Mouse (Mus musculus) right cerebral cortex, postnatal 25 days (tissue): ENCODE measurements around the gene Hus1b.

ENCODE experiments used
- DNase-seq: peaks from one replicate; pipeline ENCODE4 v3.0.0; 2022

Gene Hus1b

DNA sequence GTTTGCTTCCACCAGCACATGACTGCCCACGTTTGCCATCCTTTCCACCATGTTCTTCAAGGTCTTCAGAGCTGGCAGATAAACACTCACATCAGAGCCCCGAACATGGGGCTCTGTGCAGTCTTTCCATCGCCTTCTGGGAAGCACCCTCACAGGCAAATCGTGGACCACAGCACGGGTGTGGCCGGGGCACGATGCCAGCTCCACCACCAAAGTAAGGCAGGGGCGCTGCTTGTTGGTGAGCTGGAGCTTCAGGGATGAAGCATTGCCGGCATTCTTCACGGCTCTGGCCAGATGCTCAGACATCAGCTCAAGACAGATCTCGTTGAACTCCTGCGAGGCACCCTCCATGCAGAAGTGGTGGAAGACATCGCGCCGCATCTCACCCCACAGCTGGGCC is 430 bp downstream of the Hus1b start:
- no peak for DNase-seq

DNA sequence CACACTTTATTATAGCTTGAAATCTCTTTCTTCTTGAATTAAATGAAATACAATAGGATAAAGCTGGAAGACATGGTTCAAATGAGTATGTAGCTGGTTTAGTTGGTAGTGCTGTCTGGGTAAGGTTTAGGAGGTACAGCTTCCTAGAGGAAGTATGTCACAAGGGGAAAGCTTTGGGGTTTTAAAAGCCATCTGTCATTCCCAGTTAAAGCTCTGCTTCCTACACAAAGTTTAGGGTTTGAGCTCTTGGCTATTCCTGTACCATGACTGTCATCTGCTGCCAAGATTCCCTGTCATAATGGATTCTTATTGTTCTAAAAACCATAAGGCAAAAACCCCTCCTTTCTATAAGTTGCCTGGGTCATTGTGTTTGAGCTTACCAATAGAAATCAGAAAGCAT is 1.8 kb downstream of the Hus1b start:
- DNase-seq: no peak

DNA sequence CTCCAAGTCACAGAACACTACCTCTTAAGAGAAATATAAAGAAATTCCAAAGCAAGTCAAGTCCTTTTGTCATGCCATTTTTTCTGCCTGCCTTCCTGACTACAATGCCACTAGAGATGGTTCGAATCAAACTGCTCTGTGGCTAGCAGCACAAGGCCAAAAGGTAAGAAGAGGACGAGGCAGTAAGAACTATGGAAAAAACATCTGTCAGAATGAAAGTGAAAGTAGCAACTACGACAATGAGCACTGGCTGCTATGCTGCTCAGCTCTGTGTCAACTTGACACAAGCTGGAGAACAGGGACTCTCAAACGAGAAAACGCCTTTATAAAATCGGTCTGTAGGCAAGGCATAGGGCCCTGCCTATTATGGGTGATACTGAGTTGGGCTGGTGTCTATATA is 14.6 kb downstream of the Hus1b start:
- no peak for DNase-seq

DNA sequence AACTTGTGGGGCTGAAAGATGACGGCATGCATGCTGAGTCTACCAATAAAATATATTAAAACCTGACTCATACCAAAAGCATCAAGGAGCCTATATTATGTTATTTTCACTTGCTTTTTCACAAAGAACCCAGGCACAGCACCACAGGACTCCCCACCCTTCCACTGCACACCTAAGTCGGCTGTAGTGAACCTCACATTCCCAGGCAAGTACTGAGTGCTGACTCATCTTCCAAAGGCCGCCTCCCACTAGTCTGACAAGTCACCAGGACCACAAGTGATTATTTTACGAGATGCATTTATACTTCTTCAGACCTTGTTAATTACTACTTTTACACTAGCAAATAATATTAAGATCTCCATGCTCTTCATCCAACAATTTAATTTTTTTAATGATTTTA is 15.9 kb downstream of the Hus1b start:
- DNase-seq: no peak

DNA sequence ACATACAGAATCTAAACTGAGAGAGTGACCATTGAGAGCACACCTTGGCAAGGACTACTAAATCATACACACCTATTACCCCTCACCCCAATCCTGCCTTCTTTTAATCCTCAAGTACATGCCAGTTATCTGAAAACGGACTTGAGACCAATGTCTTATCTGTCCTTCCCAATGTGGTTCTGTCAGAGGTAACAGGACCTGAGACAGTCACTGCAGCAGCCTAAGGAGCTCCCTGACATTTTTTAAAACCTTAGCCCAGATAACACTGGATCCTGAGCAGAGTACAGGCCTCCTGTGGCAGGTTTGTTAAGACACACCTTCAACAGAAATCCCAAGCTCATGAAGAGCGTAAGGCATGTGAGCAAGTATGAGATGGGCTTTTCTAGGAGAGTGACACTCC is 18.4 kb downstream of the Hus1b start:
- no peak for DNase-seq

DNA sequence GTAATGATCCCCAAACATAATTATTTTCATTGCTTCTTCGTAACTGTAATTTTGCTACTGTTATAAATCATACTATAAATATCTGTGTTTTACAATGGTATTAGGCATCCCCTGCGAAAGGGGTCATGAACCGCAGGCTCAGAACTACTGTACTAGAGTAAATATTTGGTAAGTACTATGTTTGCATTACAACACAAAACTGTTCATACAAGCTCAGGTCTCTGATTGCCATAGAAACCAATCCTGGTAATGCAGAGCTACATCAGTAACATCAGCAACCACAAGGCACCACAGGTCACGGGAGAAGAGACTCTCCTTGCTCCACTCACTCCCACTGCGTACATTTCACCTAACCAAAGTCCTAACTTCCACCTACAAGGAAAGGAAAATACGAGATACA is 23.3 kb downstream of the Hus1b start:
- DNase-seq: no peak

DNA sequence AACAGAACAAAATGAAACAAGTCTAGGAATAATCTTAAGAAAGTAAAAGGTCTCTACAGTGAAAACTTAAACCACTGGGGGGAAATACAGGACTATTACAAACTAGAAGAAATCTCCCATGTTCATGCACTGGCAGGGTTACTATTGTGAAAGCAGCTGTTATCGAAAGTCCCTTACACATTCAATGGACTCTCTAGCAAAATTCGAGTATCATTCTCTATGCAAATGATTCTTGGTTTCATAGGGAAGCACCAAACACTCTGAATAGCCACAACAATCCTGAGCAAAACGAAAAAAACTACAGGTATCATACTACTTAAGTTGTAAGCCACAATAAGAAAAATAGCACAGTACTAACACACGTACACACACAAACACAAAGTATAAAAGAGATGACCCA is 25.6 kb downstream of the Hus1b start:
- no peak for DNase-seq

DNA sequence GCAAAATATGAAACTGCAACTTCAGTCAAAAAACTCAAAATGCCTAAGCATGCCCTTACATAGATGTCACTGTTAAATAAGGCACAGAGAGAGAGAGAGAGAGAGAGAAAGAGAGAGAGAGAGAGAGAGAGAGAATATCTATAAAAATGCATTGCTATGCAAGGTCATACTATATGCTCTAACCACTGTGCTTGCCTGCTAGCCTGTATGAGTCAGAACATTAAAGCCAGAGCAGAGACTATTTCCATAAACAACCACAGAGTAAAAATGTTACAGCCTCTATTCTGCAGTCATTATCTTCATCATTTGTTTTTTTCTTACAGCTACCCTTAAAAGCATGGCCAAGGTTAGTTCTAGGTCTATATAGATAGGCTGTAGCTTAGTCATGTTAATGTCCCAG is 33.8 kb downstream of the Hus1b start:
- DNase-seq: no peak

DNA sequence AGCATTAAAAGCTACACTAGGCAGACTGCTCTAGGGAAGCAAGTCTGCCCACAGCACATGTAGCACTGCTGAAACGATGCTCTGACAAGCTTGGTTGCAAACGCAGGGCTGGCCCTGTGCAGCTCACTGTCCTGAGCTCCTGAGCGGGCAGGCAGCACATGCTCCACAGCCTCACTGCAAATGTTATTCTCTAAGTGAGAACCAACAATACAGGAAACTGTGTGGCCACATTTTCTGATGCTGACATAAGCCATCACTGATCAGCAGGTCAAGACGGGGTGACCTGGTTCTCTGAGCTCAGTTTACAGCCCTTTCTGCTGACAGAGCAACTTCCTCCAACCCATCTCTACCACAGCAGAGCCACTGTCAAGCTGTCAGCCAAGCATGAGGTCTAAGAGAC is 34.5 kb downstream of the Hus1b start:
- no peak for DNase-seq

DNA sequence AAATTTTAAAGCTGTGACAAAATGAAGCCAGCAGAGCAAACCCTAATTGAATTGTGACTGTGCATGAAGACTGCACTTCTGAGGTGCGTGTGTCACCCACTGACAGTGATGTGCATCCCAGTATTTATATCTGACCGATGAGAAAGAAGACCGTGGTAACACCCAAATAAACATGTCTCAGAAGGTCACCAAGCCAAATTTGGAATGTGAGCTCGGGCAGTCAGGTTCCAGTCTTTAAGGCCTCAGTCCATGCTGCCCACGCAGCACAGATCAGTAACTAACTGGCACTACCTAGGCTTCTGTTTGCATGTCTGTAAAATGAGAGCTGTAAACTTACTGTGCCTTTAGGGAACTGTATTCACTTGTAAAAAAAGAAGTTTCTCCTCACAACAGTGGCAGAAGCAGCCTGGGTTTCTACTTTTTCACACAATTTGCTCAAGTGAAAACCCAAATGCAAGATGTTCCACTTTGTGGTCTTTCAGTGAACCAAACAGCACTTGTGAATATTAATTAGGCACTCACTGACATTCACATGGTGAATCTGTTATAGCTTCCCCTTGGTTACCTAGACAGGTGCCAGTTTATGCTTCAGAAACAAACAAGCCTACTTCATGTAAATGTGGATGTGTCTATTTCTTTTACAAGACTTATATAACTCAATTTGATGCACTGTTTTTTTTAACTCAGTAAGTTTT is 35.5 kb downstream of the Hus1b start:
- no peak for DNase-seq

DNA sequence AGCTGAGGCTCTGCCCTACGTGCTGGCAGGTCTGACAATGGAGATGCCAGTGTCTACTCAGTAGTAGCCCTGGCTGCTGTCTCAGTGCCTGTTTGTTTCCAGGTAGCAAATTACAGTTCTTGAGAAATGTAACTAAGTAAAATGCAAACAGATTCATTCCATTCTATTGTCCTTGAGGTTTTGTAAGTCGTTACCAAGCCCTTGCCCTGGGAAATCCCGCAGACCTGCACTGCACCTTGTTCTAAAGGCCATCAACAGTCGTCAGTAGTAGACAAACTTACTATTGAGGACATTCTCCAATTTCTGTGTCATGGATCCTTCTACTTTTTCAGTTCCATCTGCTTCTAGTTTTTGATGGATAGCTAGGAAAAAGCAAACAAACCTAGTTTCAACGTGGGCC is 36.7 kb downstream of the Hus1b start:
- no peak for DNase-seq

DNA sequence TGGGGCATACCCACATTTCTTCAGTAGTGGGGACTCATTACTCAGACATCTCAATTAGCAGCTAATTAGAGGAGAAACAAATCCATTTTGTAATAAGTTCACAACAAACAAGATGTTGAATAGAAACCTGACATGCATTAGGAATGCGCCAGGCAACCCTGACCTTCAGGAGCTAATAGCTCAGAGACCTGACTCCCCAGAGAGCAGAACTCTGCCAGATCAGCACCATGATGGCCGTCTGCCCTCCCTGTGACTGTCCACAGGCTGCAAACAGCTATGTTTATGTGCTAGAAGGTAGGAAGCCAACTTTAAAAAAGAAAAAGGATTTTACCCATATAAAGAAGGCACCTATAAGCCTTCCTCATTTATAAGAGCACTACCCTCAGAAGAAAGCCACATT is 45.3 kb downstream of the Hus1b start:
- no peak for DNase-seq

DNA sequence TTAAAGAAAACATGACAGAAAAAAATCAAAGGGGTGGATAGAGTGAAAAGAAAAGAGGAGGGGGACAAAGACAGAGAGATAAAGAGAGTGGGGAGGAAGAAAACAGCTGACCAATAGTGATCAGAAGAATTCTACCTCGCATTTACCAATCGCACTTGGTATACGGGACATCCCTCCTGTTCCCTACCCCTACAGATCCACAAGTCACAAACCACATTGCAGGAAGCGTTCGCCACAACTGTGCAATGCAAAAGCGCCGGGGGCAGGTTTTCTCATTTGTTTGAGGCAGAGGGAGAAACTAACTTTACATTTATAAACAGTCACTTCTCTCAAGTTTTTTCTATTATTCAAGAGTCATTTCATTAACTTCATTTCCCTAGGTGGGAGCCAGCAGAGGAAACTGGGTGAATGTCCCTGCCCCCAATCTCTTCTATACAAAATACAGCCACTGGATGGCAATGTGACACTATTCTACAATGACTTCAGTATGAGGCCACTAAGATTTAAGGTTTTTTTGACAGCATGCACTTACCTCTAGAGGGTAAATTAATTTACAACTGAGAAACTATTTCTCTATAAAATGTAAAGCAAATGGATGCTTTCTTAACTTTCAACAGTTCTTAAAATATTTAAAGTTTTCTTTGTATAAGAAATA is 46.0 kb downstream of the Hus1b start:
- no peak for DNase-seq
